Mouse (Mus musculus) kidney, postnatal 10 days (tissue): ENCODE measurements at regions not wholly inside any gene's neighbourhood (a gene's known extent, or its start where the extent isn't known, plus 50 kb on each side); places are given as distances from the start of the nearest gene placed in this dataset.
A peak's percentile ranks its signal among the peaks of the same experiment; 100 is the strongest.

ENCODE experiments used
- DNase-seq: peaks from one replicate; pipeline ENCODE4 v3.0.0; 2021; ENCODE audit warnings: mixed read lengths

DNA sequence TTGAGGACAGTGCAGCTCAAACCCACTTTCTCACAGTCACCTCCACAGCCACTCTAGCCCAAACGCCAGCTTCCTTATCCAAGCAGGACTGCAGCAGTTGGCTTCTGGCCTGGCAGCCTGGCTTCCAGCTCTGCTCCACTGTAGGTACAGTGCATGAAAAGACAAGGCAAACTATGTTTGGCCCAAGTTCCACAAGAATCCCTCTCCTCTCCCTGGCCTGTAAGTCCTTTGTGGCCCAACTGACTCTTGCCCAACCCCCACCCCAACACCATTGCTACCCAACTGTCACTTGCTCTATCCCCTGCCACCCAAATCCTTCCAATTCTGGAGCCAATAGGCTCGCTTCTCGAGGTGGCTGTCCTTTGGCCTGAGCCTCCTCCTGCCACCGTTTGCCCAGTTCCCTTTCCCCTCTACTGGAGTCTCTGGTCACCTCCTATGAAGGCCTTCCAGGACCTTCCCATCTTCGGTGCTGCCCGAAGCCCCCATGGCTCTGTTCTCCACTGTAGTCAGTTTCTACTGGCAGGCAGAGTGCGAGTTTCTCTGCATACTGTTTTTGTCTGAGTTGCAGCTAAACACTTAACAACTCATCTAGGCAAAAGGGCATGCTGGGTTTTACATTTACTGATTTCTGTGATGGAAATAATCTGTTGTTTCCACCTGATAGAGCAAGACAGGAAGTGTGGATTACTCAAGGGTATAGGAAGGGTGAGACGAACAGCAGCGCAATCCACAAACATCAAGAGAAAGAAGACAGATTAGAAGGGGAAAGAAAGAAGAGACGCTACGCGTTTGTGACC lies 84.4 kb upstream of the Ptpn1 start:
- no peak for DNase-seq

GRCm38 (mm10) chr2:167845370-167845769 lies 86.5 kb upstream of the Ptpn1 start:
- DNase-seq, result no peak

DNA sequence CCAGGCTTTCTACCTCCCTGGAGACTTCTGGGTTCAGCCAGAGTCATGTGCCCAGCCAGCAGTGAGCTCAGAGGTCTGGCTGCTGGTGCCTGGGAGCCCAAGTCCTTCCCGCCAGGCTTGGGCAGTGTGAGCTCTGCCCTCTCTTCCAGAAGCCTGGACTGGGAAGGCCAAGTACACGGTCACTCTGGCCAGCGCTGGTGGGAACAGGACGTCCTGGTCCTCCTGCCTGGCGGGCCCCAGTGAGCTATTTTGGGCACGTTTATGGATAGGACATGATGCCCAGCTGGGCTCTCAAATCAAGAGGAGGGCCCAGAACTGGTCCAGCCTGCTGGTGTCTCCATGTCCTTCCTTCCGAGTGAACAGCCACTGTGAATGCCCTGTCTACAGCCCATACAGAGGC lies 87.3 kb upstream of the Ptpn1 start:
- peak; percentile 66 for DNase-seq

GRCm38 (mm10) chr2:167843921-167844320 lies 87.9 kb upstream of the Ptpn1 start:
- no peak for DNase-seq

GRCm38 (mm10) chr2:167842993-167843392 lies 88.9 kb upstream of the Ptpn1 start:
- DNase-seq, result no peak

DNA sequence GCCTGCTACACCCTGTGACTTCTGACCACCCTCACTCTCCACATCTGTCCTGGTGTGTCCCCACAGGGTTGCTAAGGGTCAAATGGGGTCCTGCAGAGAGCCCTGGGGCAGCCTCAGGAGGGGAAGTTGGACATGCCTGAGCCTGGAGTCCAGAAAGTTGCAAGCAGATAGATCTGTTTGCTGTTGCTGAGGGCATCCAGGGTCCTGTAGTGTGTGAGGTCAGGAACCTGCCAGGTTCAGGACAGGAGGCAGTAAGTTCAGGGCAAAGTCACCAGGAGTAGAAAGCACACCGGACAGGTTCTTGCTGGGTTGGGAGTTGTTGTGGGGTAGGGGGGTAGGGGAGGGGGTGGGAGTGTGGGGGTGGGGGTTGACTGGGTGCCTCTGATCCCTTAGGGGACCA lies 89.4 kb upstream of the Ptpn1 start:
- DNase-seq, result no peak

DNA sequence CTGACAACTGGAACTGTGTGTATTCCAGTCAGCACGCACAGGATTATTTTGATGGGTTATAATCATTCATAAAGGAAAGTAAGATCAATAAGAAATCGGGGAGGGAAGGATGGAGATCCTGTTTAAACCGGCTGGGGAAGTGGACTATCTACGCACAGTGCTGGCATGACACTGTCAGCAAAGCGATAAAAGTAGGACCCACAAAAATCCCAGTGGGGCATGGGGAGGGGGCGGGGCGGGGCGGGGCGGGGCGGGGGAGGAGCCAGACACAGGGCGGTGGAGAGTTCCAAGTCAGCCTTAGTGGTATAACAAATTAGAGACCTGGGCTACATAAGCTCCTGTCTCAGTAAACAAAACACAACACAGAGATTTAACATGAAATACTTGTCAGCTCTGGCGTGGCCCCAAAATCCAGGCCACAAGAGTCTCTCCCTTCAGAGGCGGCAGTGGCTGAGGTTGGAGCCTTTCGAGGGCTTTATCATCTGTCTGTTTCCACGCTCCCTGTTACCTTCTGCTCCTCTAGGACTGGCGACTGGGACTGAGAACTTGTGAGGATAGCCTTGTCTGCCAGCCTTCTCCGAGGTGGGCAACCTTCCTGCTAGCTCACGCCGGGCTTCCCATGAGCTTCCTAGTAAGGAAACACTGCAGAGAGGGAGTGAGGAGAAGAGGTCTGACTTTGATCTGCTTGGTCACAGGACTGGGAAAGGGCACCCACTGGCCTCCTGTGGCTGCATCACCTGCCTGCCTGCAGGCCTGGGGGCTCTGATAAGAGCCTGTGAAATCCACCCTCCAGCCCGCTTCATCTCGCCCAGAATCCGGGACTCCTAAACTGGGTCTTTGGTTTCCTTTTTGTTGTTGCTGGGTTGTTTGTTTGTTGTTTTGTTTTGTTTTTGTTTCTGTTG lies 90.3 kb upstream of the Ptpn1 start:
- no peak for DNase-seq

- DNase-seq, result no peak
Observed at GRCm38 (mm10) chr2:167840344-167840743, 91.5 kb upstream of the Ptpn1 start.

DNA sequence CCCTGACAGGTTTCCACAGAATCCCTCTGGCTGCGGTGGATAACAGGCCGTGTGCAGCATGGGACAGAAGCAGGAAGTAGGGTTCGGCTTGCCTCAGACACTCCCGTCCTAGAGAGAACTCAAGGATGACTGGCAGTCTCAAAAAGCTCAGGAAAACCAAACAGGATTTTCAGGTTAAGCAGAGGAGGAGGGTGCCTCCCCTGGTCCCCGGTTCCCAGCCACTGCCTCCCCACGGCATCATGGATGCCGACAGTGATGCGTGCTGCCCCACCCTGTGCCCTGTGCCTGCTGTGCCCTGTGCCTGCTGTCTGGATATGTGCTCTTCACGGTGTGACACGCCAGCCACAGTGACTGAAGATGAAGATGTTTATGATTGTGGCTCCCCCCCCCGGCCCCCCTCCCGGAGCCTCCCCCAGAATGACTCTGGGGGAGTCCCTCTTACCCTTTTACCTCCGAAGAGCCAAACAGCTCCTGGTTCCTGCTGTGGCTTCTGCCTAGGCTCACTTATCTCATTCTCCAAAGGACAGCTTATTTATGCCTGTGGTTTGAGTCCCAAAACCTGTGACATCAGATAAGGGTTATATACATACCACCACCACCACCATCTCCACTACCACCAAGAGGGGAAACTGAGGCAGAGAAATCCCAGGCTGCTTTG lies 92.4 kb upstream of the Ptpn1 start:
- DNase-seq, result no peak

DNA sequence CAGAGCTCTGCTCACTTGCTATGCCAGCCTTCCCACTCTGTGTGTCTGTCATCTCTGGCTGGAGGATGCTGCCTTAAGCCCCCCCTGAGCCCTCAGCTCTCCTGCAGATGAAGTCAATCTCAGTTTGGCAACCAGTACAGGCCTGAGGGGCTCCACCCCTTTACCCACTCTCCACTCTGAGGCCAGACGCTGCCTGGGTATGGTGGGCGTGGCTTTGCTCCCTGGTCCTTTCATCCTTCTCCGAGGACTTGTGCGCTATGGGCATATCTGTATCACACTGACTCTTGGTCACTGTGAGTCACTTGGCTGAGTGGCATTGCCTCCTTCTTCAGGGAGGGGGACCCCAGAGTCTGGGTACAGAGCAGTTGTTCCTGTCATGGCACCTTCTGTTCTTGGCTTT lies 94.3 kb upstream of the Ptpn1 start:
- DNase-seq, result no peak

DNA sequence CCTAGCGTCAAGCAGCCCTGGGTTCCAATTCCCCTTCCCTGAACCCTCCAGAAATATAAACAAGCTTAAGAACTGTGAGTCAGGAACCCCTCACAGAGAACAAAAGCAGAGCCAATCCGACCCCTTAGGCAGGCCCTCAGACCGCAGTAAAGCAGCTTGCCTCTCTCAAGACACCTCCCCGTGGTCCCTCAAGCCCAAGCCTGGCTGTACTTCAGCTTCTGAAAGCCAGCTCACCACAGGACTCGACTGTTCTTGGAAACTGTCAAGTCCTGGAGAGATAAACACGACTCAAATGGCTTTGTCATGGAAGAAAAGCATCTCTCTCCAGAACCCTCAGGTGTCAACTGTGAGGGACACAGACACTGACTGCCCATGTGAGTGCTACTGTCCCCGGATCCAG lies 95.2 kb upstream of the Ptpn1 start:
- no peak for DNase-seq

GRCm38 (mm10) chr2:167834605-167835004 lies 97.3 kb upstream of the Ptpn1 start:
- DNase-seq, result peak; percentile 71

GRCm38 (mm10) chr2:167833290-167833953 lies 98.4 kb upstream of the Ptpn1 start:
- DNase-seq, result peak; percentile 93

- DNase-seq, result no peak
Observed at GRCm38 (mm10) chr2:167831076-167832039, 100.5 kb upstream of the Ptpn1 start.

DNA sequence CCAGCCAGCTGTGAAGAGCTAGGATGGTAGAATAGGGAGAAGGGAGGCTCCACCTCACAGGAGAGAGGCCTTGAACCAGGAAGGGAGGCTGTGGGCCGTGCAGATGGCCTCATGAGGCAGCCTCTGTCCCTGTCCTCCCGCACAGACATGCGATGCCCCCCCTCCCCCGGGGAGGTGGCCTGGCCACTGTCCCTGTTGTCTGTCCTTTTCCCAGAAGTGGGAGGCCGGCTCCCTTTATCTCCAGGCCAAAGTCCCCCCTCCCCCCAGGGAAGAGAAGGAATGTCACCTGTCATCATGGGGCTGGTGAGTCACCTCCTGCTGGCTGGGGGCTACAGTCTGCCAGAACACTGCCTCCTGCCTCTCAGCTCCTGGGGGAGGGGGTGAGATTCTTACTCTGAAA lies 103.6 kb upstream of the Ptpn1 start:
- peak; percentile 45 for DNase-seq

DNA sequence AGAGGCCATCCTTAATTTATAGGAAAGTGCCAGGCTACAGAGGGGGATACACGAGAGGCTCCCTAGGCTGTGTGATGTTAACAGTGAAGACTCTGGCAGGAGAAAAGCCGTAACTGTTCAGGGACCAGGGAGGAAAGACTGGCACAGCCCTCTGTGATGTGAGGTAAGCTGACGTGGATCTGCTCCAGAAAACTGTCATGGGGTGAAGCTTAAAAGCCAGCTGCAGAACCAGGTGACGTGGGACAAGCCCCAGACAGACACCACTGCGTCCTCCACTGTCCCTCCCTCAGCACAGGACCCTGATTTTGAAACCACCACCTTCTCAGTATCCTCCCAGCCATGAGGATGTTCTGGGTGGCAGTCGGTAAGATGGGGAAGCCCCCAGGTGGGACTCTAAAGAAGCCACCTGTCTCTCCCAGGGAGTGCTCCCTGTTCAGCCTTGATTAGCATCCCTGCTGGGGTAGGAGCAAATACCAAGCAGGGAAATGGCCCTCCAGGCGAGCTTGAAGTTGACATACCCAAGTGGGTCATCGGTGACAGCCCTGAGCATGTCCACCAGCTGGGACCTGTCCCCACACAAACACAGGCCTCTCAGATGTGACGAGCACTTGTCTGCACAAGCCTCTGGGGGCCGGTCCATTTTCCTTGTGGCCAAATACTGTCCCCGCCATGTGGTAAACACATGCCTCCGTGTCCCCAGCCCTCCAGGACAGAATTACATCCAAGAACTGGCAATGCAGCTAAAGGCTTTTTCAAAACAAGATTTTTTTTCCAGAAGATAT lies 104.7 kb upstream of the Ptpn1 start:
- DNase-seq, result no peak

- peak; percentile 69 for DNase-seq
Observed at GRCm38 (mm10) chr2:167823513-167823912, 108.3 kb upstream of the Ptpn1 start.

- no peak for DNase-seq
Observed at GRCm38 (mm10) chr2:167823044-167823443, 108.8 kb upstream of the Ptpn1 start.

DNA sequence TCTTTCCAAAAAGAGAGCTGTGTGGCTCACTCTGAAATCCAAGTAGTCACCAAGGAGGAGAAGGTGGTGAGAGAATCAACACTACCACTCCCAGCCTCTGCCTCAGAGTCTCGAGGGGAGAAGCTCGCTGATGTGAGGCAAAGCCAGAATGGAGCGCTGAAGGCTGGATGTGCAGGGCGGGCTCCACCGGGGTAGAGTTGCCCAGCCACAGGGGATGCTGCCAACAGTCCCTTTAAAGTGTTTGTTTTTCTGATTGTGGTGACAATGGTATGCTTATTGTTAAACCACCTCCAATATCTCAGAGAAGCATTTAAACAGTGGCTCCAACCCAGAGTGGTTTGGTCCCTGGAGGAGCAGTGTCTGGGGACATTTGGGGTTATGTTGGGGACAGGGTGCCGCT lies 110.7 kb upstream of the Ptpn1 start:
- no peak for DNase-seq

DNA sequence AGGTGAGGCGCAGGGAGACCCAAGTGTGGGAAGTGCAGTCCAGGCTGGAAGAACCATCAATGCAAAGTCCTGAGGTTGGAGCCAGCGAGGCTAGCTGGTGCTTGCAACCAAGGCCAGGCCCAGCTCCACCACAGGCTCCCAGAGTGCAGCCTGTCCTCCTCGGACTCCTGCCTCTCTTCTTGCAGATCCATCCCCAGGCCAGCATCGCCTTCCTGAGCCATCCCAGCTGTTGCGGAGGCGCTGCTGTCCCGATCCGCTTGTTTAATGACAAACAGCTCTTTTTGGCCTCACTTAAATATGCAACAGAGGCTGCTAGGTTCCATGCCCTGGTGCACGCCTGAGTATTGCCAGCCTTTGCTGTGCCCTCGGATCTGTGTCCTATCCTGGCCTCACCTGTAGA lies 113.1 kb upstream of the Ptpn1 start:
- peak; percentile 83 for DNase-seq

DNA sequence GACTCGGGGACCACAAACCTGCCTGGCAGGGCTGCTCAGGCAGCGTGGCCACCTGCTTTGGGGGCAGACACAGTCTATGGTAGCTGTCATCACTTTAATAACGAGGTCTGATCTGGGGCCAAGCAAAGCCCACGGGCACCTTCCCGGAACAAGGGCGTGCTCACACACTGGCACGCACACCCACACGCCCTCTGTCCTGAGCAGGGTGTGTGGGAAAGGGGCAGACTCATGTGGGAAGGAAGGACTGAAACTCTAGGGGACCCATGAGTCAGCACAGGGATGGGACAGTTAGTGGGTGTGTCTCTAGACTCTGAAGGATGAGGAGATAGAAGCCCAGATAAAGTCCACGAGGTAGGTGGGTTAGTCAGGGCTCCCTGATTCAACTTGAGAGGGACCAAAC lies 114.8 kb upstream of the Ptpn1 start:
- no peak for DNase-seq
